Mouse (Mus musculus) MN1 (cell line): Measurements from ENCODE around the gene Gm5741.
A peak's percentile ranks its signal among the peaks of the same experiment; 100 is the strongest.

Experiments
- DNase-seq: peaks from one replicate; pipeline ENCODE4 v3.0.0-alpha.2; 2016; ENCODE audit warnings: low spot score

Gene Gm5741

DNA sequence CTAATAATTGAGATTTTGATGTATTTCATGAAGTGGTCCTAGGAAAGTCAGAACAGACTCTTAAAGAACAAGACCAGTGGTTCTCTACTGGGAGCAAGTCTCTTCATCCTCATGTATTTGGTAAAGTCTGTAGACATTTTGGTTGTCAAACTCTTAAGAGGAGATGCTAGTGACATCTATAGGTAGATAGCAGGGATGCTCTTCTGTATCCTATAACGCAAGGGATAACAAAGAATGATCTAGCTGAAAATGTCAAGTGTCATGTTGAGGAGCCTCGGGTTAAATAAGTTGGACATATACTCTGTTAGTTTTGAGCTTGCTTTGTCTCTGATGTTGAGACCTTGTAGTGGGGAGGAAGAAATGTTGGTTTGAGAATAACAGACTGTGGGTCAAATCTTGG, 39.9 kb downstream of the Gm5741 start:
- DNase-seq = peak; percentile 59

DNA sequence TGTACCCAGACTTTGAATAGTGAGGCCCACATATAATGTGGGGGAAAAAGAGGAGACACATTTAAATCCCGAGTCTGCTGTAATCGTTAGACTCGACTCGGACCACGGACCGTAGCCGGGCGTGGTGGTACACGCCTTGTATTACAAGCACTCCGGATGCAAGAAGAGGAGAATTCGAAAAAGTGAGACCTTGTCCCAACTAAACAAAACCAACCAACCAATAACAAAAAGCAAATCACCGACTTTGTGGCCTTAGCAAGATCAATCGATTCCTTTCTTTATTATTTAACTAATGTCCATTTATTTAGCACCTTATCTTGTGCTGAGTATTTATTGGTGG, 40.3 kb downstream of the Gm5741 start:
- peak; percentile 46 for DNase-seq

DNA sequence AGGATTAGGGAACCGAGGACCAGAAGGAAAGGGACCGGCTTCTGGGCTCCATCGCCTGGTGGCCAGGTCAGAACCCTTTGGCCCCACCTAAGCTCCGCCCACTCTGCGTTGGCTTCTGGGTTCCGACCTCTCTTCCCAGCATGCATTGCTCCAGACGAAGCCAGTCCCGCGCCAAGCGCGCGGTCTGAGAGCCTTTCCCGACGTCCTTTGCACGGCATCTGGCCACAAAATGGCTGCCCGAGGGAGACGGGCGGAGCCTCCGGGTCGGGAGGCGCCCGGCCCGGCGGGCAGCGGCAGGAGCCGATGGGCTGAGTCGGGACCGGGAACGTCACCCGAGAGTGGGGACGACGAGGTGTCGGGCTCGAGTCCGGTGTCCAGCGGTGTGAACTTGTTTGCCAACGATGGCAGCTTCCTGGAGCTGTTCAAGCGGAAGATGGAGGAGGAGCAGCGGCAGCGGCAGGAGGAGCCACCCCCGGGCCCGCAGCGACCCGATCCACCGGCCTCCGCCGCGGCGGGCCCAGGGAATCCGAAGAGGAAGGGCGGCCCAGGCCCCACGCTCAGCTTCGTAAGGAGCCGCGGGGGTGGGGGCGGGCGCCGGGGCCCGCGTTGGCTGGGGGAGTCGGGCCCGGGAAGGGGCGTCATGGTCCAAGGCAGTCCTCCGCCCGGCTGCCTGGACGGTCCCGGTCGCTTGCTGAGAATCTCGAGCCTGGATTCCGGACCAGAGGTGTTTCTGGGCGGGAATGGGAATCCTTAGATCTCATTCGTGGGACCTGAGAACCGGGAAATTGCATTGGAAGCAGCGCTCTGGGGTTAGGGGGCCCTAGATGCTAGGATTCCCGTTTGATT, 40.9 kb downstream of the Gm5741 start, which contains the start of gene Trir:
TSS of gene Trir (plus strand) at position 154 of the 846 bp plus-strand sequence.
- DNase-seq = peak; percentile 99

DNA sequence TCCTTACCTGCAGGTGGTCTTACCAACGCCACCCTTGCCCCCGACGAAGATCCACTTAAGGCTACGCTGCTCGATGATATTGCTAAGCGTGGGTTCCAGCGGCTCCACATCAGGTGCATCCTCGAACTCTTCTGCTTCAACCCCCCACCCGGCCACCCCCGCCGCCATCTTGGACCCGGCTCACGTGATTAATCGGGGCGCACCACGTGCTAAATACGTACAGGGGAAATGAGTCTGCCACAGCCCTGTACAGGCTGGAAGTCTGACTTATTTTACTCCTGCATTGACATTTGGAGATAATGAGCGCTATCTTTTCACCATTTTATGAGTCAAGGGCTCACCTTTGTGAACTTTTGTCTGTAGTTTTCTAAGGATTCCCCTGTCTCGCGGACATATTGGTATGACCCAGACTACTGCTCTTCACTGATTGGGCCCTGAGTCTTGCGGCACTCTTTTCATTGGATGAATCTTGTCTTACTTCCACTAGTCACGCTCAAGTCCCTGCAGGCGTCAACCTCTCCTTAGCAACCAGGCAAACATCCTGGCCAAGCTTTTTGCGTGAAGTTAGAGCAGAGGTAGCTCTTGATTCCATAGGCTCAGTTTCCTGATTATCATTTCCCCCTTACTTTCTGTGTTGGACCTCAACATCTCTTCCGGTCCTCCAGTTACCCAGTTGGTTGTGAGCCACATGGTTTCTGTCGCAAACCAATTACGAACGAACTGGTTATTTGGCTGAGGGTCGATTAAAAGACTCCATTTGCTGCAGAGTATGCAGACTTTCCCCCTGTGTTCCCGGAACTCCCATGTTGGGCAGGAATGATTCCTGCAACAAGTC, 42.5 kb downstream of the Gm5741 start, which contains the start of gene Asna1:
TSS of gene Asna1 (minus strand) at position 184 of the 835 bp plus-strand sequence.
- DNase-seq = peak; percentile 96

DNA sequence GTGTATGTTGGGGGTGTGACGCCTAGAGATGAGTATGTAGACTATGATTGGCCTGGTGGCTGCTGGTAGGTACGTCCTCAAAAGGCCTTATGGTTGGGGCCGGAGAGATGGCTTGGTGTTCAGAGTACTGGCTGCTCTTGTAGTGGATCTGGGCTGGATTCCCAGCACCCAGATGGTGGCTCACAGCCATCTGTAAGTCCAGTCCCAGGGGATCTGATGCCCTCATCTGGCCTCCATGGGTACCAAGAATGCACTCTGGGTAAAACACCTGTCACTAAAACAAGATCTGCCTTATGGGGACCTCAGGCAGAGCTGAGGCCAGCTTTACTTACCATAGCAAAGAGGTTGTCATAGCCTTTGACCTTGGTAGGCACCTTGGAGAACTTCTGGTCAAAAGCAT, 43.9 kb downstream of the Gm5741 start:
- peak; percentile 61 for DNase-seq

DNA sequence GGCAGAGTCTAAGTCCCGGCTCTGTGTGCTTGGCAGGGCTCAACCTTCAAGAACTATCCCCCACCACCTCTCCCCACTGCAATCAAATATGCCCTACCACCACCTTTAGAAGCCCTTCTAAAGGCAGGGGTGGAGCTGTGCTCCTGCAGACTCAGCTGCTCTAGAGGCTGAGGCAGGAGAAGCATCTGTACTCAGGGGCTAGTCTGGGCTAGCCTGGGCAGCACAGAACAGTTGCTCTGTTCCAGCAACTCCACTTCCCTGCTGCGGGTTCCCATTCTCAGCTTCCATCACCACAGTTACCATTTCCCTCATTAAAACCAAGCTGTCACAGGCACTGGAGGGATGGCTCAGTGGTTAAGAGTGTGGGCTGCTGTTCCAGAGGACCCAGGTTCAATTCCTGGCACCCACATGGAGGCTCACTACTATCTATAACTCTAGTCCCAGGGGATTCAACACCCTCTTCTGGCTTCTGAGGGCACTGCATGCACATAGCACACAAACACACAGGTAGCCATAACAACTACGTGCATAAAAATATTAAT, 46.2 kb downstream of the Gm5741 start:
- no peak for DNase-seq
